Mouse (Mus musculus): ENCODE measurements at regions not wholly inside any gene's neighbourhood (a gene's known extent, or its start where the extent isn't known, plus 50 kb on each side); places are given as distances from the start of the nearest gene placed in this dataset.

- TF ChIP-seq CTCF (IDR thresholded peaks at IDR 0.05; ENCODE audit: control insufficient read depth, insufficient read depth, insufficient read length) (no peak), MAX (IDR thresholded peaks at IDR 0.05) (no peak), MYOG (IDR thresholded peaks at IDR 0.05; ENCODE audit: control insufficient read depth, extremely low read depth, insufficient read length) (no peak), MYOD1 (IDR thresholded peaks at IDR 0.05; ENCODE audit: control insufficient read depth, insufficient read length, low read depth) (no peak)
These were observed 116.4 kb downstream of the Hlx start for GRCm38 (mm10) chr1:184615991-184616390.

Measured in C2C12 (cell line).